Mouse (Mus musculus): Measurements from ENCODE around the gene Plin5.

DNA sequence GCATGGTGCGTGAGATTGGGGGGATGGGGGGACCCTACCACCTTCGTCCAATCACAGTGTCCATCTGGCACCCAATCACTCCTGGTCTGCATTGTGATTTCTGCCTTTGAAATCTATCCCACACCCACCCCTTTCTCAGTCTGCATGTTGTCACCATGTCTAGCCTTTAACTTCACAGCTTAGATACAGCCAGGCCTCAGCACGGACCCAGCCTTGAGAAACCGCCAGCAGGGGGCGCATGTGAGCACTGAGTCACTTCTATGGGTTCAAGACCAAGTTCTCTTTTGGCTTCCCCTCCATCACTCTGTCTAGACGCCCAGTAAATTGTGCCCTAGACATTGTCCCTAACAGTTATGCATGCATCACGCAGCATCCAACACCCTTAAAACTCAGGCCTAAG is 14.4 kb upstream of the Plin5 start:
- TF ChIP-seq CTCF (IDR thresholded peaks at IDR 0.05 in 2 of 3, conservative IDR thresholded peaks at IDR 0.05 in 1 of 3; ENCODE audit: control insufficient read depth in 1 of 3, insufficient read depth in 1 of 3, low read depth in 2 of 3, low read length in 3 of 3, poor library complexity in 1 of 3, severe bottlenecking in 1 of 3) (peak; percentile 89 to 97 (median 91)), TCF12 (IDR thresholded peaks at IDR 0.05; ENCODE audit: low read depth, low read length) (no peak), TAL1 (IDR thresholded peaks at IDR 0.05; ENCODE audit: low read length) (no peak), POLR2A (IDR thresholded peaks at IDR 0.05; ENCODE audit: control insufficient read depth in 1 of 2, insufficient read depth in 1 of 2, low read depth in 1 of 2, low read length in 2 of 2, poor library complexity in 1 of 2) (no peak), MAFK (IDR thresholded peaks at IDR 0.05; ENCODE audit: borderline replicate concordance, low read depth, low read length) (no peak), MEF2A (IDR thresholded peaks at IDR 0.05; ENCODE audit: extremely low read depth, insufficient replicate concordance, low read depth, low read length, poor library complexity, severe bottlenecking) (no peak)
